Mouse (Mus musculus): ENCODE results near the gene Sh3bp5l.

Gene Sh3bp5l

GRCm38 (mm10) chr11:58382471-58382870 is 51.9 kb downstream of the Sh3bp5l start:
- no peak for DNase-seq
